Comparison of ENCODE assay signal across 20 mouse cellular contexts in genomic region chr4:100595771-100596170, GRCm38 (mm10).
DNase-seq lines count a peak whose midpoint lies in the region; ATAC-seq lines count a peak whose summit lies in the region.
"Had no signal": no experiment of that assay in that cellular context is flagged by ENCODE, and none has a peak within 500 bp of the region (broad histone marks: within the 10 kb centered on the region; RNA-seq: fewer than 3 reads in every experiment).

No protein-coding gene starts in this region.

- H3K9ac ChIP-seq in forebrain, embryonic 14.5 days (ENCODE audit: low read length): no peak overlapping the region
- no peak overlapping the region for H3K9ac ChIP-seq in forebrain, embryonic 16.5 days (replicated peaks; ENCODE audit: low read depth, low read length)
- H3K9ac ChIP-seq in hindbrain, embryonic 16.5 days (ENCODE audit: low read depth, low read length): no peak overlapping the region
- H3K9ac ChIP-seq in hindbrain, embryonic 14.5 days: no peak overlapping the region
- H3K9ac ChIP-seq: embryonic facial prominence, embryonic 12.5 days; forebrain, embryonic 13.5 days; forebrain, postnatal 0 days had no signal

- no peak overlapping the region for H3K4me2 ChIP-seq in forebrain, embryonic 14.5 days (ENCODE audit: low read length)
- no peak overlapping the region for H3K4me2 ChIP-seq in forebrain, embryonic 16.5 days (ENCODE audit: low read length)
- no peak overlapping the region for H3K4me2 ChIP-seq in hindbrain, embryonic 16.5 days (ENCODE audit: low read length)
- no peak overlapping the region for H3K4me2 ChIP-seq in hindbrain, embryonic 14.5 days (replicated peaks)
- H3K4me2 ChIP-seq: embryonic facial prominence, embryonic 12.5 days had no signal

- H3K27me3 ChIP-seq in forebrain, embryonic 14.5 days (replicated peaks; ENCODE audit: control insufficient read depth, insufficient read depth, low read length): no peaks in the 10 kb centered on the region
- H3K27me3 ChIP-seq in forebrain, embryonic 16.5 days (replicated peaks; ENCODE audit: control insufficient read depth, insufficient read depth, low read length): no peaks in the 10 kb centered on the region
- H3K27me3 ChIP-seq in hindbrain, embryonic 16.5 days (replicated peaks; ENCODE audit: control insufficient read depth, insufficient read depth, low read length): no peaks in the 10 kb centered on the region
- no peaks in the 10 kb centered on the region for H3K27me3 ChIP-seq in hindbrain, embryonic 14.5 days (ENCODE audit: control insufficient read depth, insufficient read depth, low read length)
- H3K27me3 ChIP-seq: CH12.LX; embryonic facial prominence, embryonic 12.5 days; forebrain, embryonic 13.5 days had no signal

- H3K36me3 ChIP-seq in forebrain, embryonic 14.5 days (ENCODE audit: control insufficient read depth, insufficient read depth, low read length): no peaks in the 10 kb centered on the region
- H3K36me3 ChIP-seq in forebrain, embryonic 16.5 days (ENCODE audit: control insufficient read depth, insufficient read depth): no peaks in the 10 kb centered on the region
- no peaks in the 10 kb centered on the region for H3K36me3 ChIP-seq in hindbrain, embryonic 16.5 days (ENCODE audit: control insufficient read depth, insufficient read depth, low read length)
- H3K36me3 ChIP-seq in hindbrain, embryonic 14.5 days (replicated peaks; ENCODE audit: control insufficient read depth, insufficient read depth): no peaks in the 10 kb centered on the region
- H3K36me3 ChIP-seq: embryonic facial prominence, embryonic 10.5 days; embryonic facial prominence, embryonic 12.5 days; G1E had no signal

- H3K27ac ChIP-seq in forebrain, embryonic 14.5 days (ENCODE audit: low read depth, low read length): 0 out of 2 replicates have a peak overlapping the region, but pooled peaks have one; percentile 11
- H3K27ac ChIP-seq in forebrain, embryonic 16.5 days (ENCODE audit: low read length): no peak overlapping the region
- no peak overlapping the region for H3K27ac ChIP-seq in hindbrain, embryonic 16.5 days (ENCODE audit: low read depth, low read length)
- H3K27ac ChIP-seq in hindbrain, embryonic 14.5 days: no peak overlapping the region
- H3K27ac ChIP-seq: embryonic facial prominence, embryonic 10.5 days had no signal

- H3K4me3 ChIP-seq in forebrain, embryonic 14.5 days (ENCODE audit: low read depth, low read length): no peak overlapping the region
- no peak overlapping the region for H3K4me3 ChIP-seq in forebrain, embryonic 16.5 days (replicated peaks; ENCODE audit: low read length)
- H3K4me3 ChIP-seq in hindbrain, embryonic 16.5 days (ENCODE audit: low read length): no peak overlapping the region
- no peak overlapping the region for H3K4me3 ChIP-seq in hindbrain, embryonic 14.5 days (replicated peaks; ENCODE audit: low read length)
- H3K4me3 ChIP-seq: embryonic facial prominence, embryonic 10.5 days; embryonic facial prominence, embryonic 12.5 days; forebrain, embryonic 13.5 days had no signal

- H3K4me1 ChIP-seq in forebrain, embryonic 14.5 days (ENCODE audit: control insufficient read depth, insufficient read depth, low read length): 0 out of 2 replicates have a peak, but pooled peaks cover 6% of the 10 kb centered on the region
- peaks cover 6% of the 10 kb centered on the region for H3K4me1 ChIP-seq in forebrain, embryonic 16.5 days (replicated peaks; ENCODE audit: control insufficient read depth, insufficient read depth, low read length)
- H3K4me1 ChIP-seq in hindbrain, embryonic 16.5 days (ENCODE audit: control insufficient read depth, insufficient read depth, low read depth, low read length): no peaks in the 10 kb centered on the region
- peaks cover 4% of the 10 kb centered on the region; the same call in 1 of the 2 replicates for H3K4me1 ChIP-seq in hindbrain, embryonic 14.5 days (replicated peaks; ENCODE audit: control insufficient read depth, insufficient read depth, low read length)

- peak; percentile 53 to 57 for DNase-seq in cerebellum, postnatal 10 days
- no peak for DNase-seq in cerebellum, postnatal 36 days
- no peak for DNase-seq in forebrain, embryonic 14.5 days (ENCODE audit: low spot score)
- DNase-seq in hindbrain, embryonic 14.5 days (ENCODE audit: low spot score): no peak
- DNase-seq: adrenal gland, adult 8-10 months; adrenal gland, postnatal 14 days; adrenal gland, postnatal 36 days; B cell, adult 2 months; cerebellum, adult 11-12 months; forebrain, postnatal 0 days had no signal

- 81% methylated on average over 4 of the region's 4 CpGs for WGBS in forebrain, embryonic 14.5 days
- WGBS in forebrain, embryonic 16.5 days: 89% methylated on average over 4 of the region's 4 CpGs
- 88% methylated on average over 4 of the region's 4 CpGs for WGBS in hindbrain, embryonic 16.5 days
- 94% methylated on average over 4 of the region's 4 CpGs for WGBS in hindbrain, embryonic 14.5 days

- H3K9me3 ChIP-seq in forebrain, embryonic 14.5 days (replicated peaks; ENCODE audit: control insufficient read depth, low read length): no peaks in the 10 kb centered on the region
- no peaks in the 10 kb centered on the region for H3K9me3 ChIP-seq in forebrain, embryonic 16.5 days (ENCODE audit: control insufficient read depth, low read length)
- H3K9me3 ChIP-seq in hindbrain, embryonic 16.5 days (ENCODE audit: control insufficient read depth, low read length): no peaks in the 10 kb centered on the region
- H3K9me3 ChIP-seq in hindbrain, embryonic 14.5 days (ENCODE audit: control insufficient read depth, low read length): no peaks in the 10 kb centered on the region
- H3K9me3 ChIP-seq: embryonic facial prominence, embryonic 10.5 days; embryonic facial prominence, embryonic 12.5 days; forebrain, embryonic 13.5 days had no signal

- no peak for ATAC-seq in forebrain, embryonic 14.5 days
- ATAC-seq in forebrain, embryonic 16.5 days: no peak
- peak; percentile 41; the same call in 1 of the 2 replicates for ATAC-seq in hindbrain, embryonic 16.5 days
- no peak for ATAC-seq in hindbrain, embryonic 14.5 days (ENCODE audit: low FRiP score)
- ATAC-seq: activated CD4-positive, CD25-positive, alpha-beta regulatory T cell, adult 4 months; CD4-positive, CD25-positive, alpha-beta regulatory T cell, adult 4 months; Patski had no signal

Comparison
In these comparisons a context has a peak if more than half of its experiments do, and no peak if none do; other contexts are left out.
1. DNase-seq: peak in cerebellum, postnatal 10 days (2 of 2); none in cerebellum, postnatal 36 days (0 of 2), forebrain, embryonic 14.5 days (single experiment) and hindbrain, embryonic 14.5 days (single experiment).